Mouse (Mus musculus) ES-Bruce4 (cell line): ENCODE data around the gene Telo2.

Experiments
- CTCF ChIP-seq: IDR thresholded peaks from one replicate; pipeline ENCODE4 v1.8.1; 2011; ENCODE audit warnings: low read depth, low read length
- EP300 ChIP-seq: IDR thresholded peaks from 2 replicates; pipeline ENCODE4 v1.6.1; 2011; ENCODE audit warnings: low read depth, low read length; ENCODE audit not compliant: insufficient read depth
- POLR2A ChIP-seq: IDR thresholded peaks from one replicate; pipeline ENCODE4 v1.8.1; 2011; ENCODE audit warnings: low read length; ENCODE audit not compliant: insufficient read depth

- TF ChIP-seq CTCF (no peak), EP300 (no peak), POLR2A (no peak)
These were observed 51.9 kb downstream of the Telo2 start for GRCm38 (mm10) chr17:25063872-25064271.
